Mouse (Mus musculus) G1E (cell line): ENCODE results near the gene Ift122.

Experiments
- CTCF ChIP-seq: IDR thresholded peaks from 2 replicates; pipeline ENCODE4 v1.5.1; 2012; ENCODE audit warnings: low read depth, low read length, inconsistent platforms, mixed read lengths
- GATA1 ChIP-seq: IDR thresholded peaks from 2 replicates; pipeline ENCODE4 v1.6.1; 2012; ENCODE audit warnings: borderline replicate concordance, low read length, inconsistent platforms, mixed read lengths
- GATA2 ChIP-seq: IDR thresholded peaks from 2 replicates; pipeline ENCODE4 v1.6.1; 2012; ENCODE audit warnings: low read depth, low read length, inconsistent platforms, borderline replicate concordance
- POLR2AphosphoS5 ChIP-seq: IDR thresholded peaks from 2 replicates; pipeline ENCODE4 v1.6.1; 2012; ENCODE audit warnings: low read depth, low read length, inconsistent platforms; ENCODE audit not compliant: insufficient replicate concordance
- TAL1 ChIP-seq: conservative IDR thresholded peaks from 2 replicates; pipeline ENCODE4 v1.6.1; 2012; ENCODE audit warnings: low read depth, low read length, inconsistent platforms, mixed read lengths

DNA sequence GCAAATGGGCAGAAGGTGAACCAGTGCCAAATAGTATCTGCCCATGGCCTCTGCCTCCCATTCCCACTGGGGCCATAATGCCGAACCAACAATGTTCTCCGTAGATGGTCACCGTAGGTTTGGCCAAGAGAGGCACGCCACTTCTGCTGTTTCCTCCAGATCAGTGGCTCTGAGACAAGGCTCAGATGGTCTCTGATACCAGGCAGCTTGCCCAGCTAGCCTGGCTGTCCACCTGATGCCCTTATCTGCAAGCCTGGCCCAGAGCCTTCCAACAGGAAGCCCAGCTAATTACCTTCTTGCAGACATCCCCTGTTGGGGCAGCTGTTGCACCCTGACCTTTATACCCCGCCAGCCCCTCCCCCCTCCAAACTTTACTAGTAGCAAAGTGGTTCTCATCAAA is 114.8 kb downstream of the Ift122 start:
- no peak for TF ChIP-seq CTCF
- no peak for TF ChIP-seq GATA2
- TF ChIP-seq POLR2AphosphoS5: no peak
- no peak for TF ChIP-seq GATA1
- TF ChIP-seq TAL1: no peak
